Mouse (Mus musculus) kidney, adult 2 months (tissue): ENCODE measurements at regions not wholly inside any gene's neighbourhood (a gene's known extent, or its start where the extent isn't known, plus 50 kb on each side); places are given as distances from the start of the nearest gene placed in this dataset.

Experiments used
- CTCF ChIP-seq: fragments of 200-500 bp; conservative IDR thresholded peaks from 2 replicates; pipeline ENCODE4 v1.5.1; 2011; ENCODE audit warnings: low read depth, mild to moderate bottlenecking, control low read depth, low read length, moderate library complexity, mixed read lengths; ENCODE audit not compliant: insufficient read depth, insufficient read length
- POLR2A ChIP-seq: fragments of 200-500 bp; IDR thresholded peaks from one replicate; pipeline ENCODE4 v1.6.1; 2011; ENCODE audit warnings: low read depth, low read length, control low read depth

DNA sequence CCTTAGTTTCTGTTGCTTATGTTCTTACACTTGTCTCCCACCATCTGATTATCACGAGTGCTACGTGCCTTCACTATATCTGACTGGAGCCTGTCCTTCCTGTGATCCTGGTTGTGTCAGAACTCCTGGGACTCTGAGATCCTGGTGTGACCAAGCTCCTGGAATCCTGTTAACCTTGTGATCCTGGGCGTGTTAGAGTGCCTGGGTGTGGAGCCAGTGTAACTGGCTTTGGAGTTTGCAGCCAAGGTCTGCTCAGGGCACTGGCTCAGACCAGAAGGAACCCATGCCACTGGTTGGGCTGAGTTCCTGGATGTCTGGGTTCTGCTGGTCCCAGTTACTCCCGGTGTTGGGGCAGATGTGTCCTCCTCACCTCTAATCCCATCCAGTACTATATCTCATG, 74.0 kb upstream of the Ccn6 start:
- TF ChIP-seq CTCF = no peak
- no peak for TF ChIP-seq POLR2A
